Mouse (Mus musculus) E14TG2a.4 (cell line): ENCODE measurements around the gene Usp48.

Source experiments
- CTCF ChIP-seq: conservative IDR thresholded peaks from 2 replicates; pipeline ENCODE4 v1.5.1; 2014; ENCODE audit warnings: low read length
- NANOG ChIP-seq: IDR thresholded peaks from 2 replicates; pipeline ENCODE4 v1.6.1; 2014; ENCODE audit warnings: borderline replicate concordance, low read length, mixed read lengths
- POU5F1 ChIP-seq: IDR thresholded peaks from 2 replicates; pipeline ENCODE4 v1.6.1; 2014; ENCODE audit warnings: low read length, borderline replicate concordance

- no peak for TF ChIP-seq CTCF
- TF ChIP-seq POU5F1, result no peak
- TF ChIP-seq NANOG, result no peak
Observed at GRCm38 (mm10) chr4:137706510-137706909, 113.0 kb downstream of the Usp48 start.
